Mouse (Mus musculus) retina, postnatal 7 days (tissue): ENCODE measurements around the gene Frmd4b.
A peak's percentile ranks its signal among the peaks of the same experiment; 100 is the strongest.
"Not testable (repeated sequence)": the region's sequence is repeated elsewhere in the genome, so short reads cannot be mapped to it uniquely, and the experiment has no call there.

ENCODE experiments used
- DNase-seq: peaks from one replicate; pipeline ENCODE4 v3.0.0-alpha.2; 2012; ENCODE audit warnings: low read depth, low spot score

Gene Frmd4b

DNA sequence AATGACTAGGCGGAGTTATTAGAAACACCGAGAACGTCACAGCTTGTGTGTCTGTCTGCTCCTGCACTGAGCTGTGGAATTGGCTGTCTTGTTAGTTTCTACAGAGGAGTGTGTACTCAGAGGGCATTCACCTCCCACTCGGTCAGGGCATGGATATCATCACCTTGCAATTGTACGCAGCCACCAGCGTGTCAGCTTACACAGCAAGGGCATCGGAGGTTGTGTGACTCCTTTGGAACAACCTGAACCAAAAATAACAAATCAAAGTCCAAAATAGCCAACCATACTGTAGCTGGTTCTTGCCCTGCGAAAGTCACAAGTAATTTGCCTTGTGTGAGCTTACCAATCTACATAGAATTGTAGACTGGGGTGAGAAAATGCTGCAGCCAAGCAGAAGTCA lies 352.1 kb downstream of the Frmd4b start:
- DNase-seq = no peak

DNA sequence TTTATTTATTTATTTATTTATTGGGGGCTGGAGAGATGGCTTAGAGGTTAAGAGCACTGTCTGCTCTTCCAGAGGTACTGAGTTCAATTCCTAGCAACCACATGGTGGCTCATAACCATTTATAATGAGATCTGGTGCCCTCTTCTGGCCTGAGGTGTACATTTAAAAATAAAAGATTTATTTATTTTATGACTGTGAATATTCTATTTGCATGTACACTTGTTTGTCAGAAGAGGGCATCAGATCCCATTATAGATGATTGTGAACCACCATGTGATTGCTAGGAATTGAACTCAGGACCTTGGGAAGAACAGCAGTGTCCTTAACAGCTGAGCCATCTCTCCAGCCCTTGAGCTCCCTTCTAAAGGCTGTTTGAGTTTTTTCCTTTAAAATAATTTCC lies 353.6 kb downstream of the Frmd4b start:
- DNase-seq = not testable (repeated sequence)

DNA sequence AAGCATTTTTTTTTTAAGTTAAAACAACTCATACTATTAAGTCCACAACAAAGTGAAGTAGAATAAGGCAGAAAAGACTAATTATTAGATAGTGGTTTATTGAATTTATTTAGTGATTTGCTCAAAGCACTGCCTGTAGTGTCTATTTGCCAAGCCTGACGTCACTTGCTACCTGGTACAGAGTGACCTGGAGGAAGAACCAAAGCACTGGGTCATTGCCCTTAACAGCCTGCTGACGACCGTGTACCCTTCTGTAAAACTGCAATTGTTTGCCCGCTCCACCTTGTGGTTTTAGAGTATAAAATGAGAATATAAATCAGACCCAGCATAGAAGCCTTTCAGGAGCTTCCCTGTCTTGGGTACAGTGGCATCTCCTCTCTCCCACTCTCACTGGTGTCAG lies 355.1 kb downstream of the Frmd4b start:
- no peak for DNase-seq

DNA sequence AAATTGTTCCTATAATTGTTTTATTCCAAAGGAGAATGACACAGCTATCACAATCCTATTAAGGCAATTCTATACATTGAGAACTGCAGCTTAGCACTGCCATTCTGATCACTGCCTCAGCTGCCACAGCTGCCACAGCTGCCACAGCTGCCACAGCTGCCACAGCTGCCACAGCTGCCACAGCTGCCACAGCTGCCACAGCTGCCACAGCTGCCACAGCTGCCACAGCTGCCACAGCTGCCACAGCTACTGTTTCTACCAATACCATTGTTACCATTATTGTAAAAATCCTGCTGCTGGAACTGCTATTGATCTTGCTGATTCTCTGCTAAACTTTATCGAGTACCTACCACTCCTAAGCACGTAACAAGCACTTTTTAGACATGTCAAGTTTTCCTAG lies 357.4 kb downstream of the Frmd4b start:
- not testable (repeated sequence) for DNase-seq

DNA sequence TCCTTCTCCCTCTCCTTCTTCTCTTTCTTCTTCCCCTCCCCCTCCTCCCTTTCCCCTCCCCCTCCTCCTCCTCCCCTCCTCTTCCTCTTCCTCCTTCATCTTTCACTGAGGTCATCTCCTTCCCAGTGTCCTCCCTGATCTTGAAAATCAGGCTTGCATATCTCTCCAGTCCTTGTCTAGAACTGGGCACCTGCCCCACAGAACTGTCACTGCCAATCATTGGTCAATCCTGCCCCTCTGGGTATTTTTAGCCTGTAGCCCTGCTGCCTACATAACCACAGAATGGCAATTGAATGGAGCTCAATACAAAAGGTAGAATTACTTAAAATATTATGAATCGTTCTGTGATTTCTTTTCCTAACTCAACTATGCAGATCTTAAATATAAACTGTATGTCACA lies 358.9 kb downstream of the Frmd4b start:
- no peak for DNase-seq

DNA sequence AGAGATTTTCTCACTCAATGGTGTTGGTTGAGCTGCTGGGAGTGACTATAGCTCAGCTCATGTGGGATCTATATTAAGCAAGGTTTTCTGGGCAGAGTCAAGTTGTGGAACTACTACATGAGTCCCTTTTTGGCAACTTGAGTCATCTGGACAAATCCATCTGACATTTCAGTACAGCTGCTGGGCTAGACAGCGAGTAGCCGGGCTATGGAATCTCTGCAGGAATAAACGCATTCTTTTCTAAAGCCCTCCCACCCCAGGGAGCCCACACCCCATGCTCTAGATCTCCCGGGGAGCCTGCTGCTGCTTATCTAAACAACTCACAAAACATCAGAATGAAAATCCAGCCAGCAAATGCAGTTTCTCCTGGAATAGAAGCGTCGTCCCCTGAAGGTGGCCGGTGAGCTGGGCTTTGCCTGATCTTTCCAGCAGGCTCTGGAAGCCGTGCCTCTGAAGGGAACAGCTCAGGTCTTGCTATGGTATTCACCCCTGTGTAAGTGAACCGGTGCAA lies 364.6 kb downstream of the Frmd4b start, which contains the start of gene Lmod3:
Gene Lmod3 (minus strand): TSS at position 49 of the 511 bp plus-strand sequence.
- DNase-seq = no peak

DNA sequence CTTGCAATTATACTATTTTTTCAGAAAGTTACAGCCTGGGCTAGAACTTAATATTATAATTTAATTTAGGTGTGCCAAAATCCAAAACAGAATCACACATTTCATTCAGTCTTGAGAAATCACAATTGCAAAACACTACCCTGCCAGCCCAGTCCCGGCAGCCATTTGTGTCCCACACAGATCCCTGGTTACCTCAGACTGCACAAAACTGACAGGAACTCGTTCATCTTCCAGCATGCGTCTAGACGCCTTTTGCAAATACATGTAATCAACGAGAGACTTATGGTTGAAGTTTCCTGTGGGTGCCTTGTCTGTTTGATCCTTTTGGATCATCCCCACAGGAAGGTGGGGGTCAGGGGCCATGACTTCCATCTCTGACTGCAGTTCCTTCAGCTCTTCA lies 365.3 kb downstream of the Frmd4b start:
- no peak for DNase-seq

DNA sequence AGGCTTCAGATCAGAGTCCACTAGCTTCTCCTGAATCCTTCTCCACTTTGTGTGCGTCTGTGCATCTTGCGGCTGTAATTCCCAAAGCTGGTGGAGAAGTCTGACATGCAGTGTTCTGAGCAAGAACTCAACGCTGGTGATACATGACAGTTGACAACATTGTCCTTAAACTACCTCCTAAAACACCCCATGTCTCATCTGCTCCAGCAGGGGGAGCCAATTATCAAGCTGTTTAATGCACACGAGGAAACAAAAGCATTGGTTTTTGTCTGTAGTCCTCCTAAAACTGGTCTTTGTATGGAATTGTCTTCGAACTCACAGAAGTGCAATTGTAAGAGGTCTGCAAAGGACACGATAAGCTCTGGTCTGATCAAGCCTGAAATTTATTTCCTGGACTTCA lies 366.4 kb downstream of the Frmd4b start:
- DNase-seq = peak; percentile 40

DNA sequence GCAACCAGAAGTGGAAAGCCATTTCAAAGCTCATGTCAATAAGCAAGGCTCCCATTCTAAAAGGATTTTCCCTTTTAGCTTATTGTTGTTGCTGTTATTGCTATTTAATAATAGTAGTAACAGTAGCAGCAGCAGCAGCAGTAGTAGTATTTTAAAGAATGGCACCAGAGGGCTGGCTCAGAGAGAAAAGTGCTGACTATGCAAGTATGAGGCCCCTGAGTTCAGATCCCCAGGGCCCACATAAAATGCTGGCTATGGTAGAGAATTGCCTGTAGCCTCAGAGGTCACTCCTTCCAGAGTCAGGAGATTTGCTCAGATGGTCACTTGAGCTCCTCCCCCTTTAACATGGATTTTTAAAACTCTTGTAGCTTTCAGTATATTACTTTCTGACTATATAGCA lies 372.1 kb downstream of the Frmd4b start:
- no peak for DNase-seq

DNA sequence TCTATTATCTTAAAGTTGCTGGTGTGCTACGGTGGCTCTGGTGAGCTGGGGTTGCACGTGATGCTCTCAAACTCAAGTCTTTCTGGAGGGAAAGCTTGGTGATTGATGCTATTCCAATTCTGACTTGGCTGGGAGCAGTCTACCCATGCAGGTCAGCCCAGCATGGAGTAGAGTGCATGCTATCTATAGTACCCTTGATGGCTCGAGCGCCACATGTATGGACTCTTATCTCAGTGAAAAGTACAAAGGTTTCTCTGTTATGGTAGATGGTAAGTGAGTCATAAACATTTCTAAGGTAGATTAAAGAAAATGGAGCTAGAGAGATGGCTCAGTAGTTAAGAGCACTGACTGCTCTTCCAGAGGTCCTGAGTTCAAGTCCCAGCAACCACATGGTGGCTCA lies 374.8 kb downstream of the Frmd4b start:
- DNase-seq = no peak

DNA sequence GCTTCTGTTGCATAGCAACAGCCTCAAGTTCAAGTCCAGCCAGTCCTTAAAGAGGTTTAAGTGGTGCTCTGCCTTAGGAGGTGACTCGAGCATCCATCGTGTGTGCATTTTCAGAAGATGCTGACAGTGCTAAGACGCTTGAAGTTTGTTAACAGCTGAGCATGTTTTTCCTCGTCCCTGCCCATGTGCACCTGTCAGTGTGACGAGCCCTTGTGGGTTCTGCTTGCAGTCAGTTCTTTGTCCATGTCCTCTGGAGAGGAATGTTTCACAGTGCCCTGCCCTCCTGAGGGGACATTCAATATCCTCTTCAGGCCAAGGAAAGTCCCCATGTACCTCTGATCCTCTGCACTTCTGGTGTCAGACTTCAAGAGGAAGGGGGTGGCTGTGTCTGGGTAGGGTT lies 377.2 kb downstream of the Frmd4b start:
- no peak for DNase-seq

DNA sequence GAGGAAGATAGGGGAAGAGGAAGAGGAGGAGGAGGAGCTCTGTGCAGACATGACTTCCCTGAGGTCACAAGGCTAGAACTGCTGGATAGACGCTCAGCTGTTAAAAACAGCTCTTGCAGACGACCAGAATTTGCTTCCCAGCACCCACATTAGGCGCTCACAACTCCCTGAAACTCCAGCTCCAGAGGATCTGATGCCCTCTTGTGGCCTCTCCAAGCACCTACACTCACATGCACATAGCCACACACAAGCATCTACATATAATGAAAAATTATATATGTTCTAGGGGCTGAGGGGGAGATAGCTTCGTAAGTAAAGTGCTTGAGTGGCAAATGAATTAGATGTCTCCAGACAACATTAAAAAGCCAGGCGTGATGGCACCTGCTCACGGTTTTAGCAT lies 378.0 kb downstream of the Frmd4b start:
- DNase-seq = no peak
